Mouse (Mus musculus) midbrain, embryonic 12.5 days (tissue): Measurements from ENCODE around the gene Ckmt1. TPM values are rescaled to one million over a fixed set of nuclear protein-coding genes. Genes with fewer than 3 reads are reported as not detected.
"Not testable (repeated sequence)": the region's sequence is repeated elsewhere in the genome, so short reads cannot be mapped to it uniquely, and the experiment has no call there.

Experiments
- ATAC-seq: fragments of 200-750 bp; cut with Nextera tagmentation; 2 replicates; pipeline ENCODE4 v1.8.0; 2017; ENCODE audit warnings: low read depth, moderate TSS enrichment, moderate library complexity; ENCODE audit not compliant: low FRiP score
- H3K27ac ChIP-seq: fragments of 300-500 bp; sonication (generic); replicated peaks from 2 replicates; pipeline ENCODE4 v1.5.1; 2016; ENCODE audit warnings: mild to moderate bottlenecking
- H3K27me3 ChIP-seq: fragments of 300-500 bp; sonication (generic); 2 replicates; pipeline ENCODE4 v1.6.1; 2016; ENCODE audit warnings: mild to moderate bottlenecking
- H3K36me3 ChIP-seq: fragments of 300-500 bp; sonication (generic); 2 replicates; pipeline ENCODE4 v1.6.1; 2016
- H3K4me1 ChIP-seq: fragments of 300-500 bp; sonication (generic); 2 replicates; pipeline ENCODE4 v1.6.1; 2016
- H3K4me2 ChIP-seq: fragments of 300-500 bp; sonication (generic); replicated peaks from 2 replicates; pipeline ENCODE4 v1.6.1; 2016; ENCODE audit warnings: mild to moderate bottlenecking, moderate library complexity
- H3K4me3 ChIP-seq: fragments of 300-500 bp; sonication (generic); 2 replicates; pipeline ENCODE4 v1.5.1; 2016; ENCODE audit warnings: mild to moderate bottlenecking
- H3K9ac ChIP-seq: fragments of 300-500 bp; sonication (generic); replicated peaks from 2 replicates; pipeline ENCODE4 v1.6.1; 2016; ENCODE audit warnings: mild to moderate bottlenecking, moderate library complexity
- H3K9me3 ChIP-seq: fragments of 300-500 bp; sonication (generic); 2 replicates; pipeline ENCODE4 v1.6.1; 2016; ENCODE audit warnings: mild to moderate bottlenecking
- WGBS: fragments of 180-500 bp; shearing (Covaris S2); methylation state at CpG from one replicate; pipeline ENCODE4 v1.1.7; 2016; 5-methylcytosine and 5-hydroxymethylcytosine counted together
- polyA plus RNA-seq: library from polyadenylated mRNA; unstranded; fragments of >200 nt; fragmentation: Nextera tagmentation; extraction: Ambion mirVana; gene quantifications from 2 replicates; pipeline ENCODE4 v1.2.1, GENCODE M21; 2016

Ckmt1 gene
- polyA plus RNA-seq, 1 experiment from 2014 or later = 6.4 TPM

DNA sequence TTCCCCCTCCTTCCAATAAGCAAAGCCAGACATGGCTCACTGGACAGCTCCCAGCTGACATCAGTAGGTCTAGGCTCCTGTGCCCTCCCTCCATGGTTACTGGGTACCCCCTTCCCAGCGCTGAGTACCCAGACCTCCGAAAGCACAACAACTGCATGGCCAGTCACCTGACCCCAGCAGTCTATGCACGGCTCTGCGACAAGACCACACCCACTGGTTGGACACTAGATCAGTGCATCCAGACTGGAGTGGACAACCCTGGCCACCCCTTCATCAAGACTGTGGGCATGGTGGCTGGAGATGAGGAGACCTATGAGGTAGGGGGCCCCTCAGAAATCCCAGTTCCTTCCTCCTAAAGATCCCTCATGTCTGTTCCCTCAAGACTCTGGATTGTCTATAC, 1.9 kb downstream of the Ckmt1 start:
- Histone ChIP-seq H3K36me3 (no peaks in the 10 kb centered on the region), H3K27me3 (peaks cover 28% of the 10 kb centered on the region), H3K9ac (no peak overlapping the region), H3K27ac (no peak overlapping the region), H3K4me3 (no peak overlapping the region), H3K4me1 (peaks cover 13% of the 10 kb centered on the region), H3K9me3 (no peaks in the 10 kb centered on the region), H3K4me2 (no peak overlapping the region)
- WGBS = 55% methylated on average over 4 of the region's 4 CpGs
- no peak for ATAC-seq

DNA sequence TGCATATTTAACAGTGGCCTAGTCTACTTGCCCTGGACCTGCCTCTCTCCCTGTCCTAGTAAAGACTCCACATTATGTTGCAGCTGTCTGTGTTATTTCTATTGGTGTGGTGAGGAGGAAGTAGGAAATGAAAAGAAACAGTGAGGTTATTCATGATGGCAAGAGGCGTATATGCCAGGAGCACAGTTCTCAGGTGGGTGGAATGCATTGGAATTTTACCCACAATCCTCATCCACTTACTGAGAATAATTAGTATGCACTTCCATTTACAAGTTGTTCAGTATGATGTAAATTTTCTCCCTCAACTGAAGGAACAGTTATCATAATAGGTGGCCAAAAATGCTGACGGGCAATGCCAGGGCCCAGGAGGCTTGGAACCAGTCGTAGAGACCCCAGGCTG, 6.1 kb downstream of the Ckmt1 start:
- Histone ChIP-seq H3K4me1 (peaks cover 4% of the 10 kb centered on the region), H3K4me2 (no peak overlapping the region), H3K4me3 (no peak overlapping the region), H3K27me3 (peaks cover 16% of the 10 kb centered on the region), H3K36me3 (no peaks in the 10 kb centered on the region), H3K27ac (no peak overlapping the region), H3K9ac (no peak overlapping the region), H3K9me3 (no peaks in the 10 kb centered on the region)
- 87% methylated on average over 3 of the region's 3 CpGs for WGBS
- ATAC-seq = no peak

DNA sequence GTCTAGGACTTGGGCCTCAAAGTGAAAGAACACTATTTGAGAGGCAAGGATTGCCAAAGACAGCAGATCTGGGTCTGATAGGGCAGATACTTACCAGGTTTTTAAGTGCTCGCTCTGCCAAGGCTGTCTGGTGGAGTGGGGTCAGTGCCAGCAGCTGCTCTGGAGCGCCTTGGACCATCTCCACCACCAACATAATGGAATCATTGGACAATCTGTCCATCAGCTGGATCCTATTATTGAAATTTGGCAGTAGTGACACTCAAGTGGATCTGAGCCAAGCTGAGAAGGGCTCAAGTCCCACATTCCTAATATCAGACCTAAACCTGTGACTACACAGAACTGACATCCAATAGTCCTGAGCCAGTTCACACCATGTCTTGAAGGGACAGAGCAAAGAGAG, 11.3 kb downstream of the Ckmt1 start:
- no peak overlapping the region for H3K4me3 ChIP-seq
- ATAC-seq = no peak
- no peak overlapping the region for H3K4me2 ChIP-seq
- H3K27ac ChIP-seq = no peak overlapping the region
- no peaks in the 10 kb centered on the region for H3K36me3 ChIP-seq
- H3K27me3 ChIP-seq = 0 out of 2 replicates have a peak, but pooled peaks cover 3% of the 10 kb centered on the region
- H3K9ac ChIP-seq = no peak overlapping the region
- no peaks in the 10 kb centered on the region for H3K9me3 ChIP-seq
- WGBS = 83% methylated on average over 2 of the region's 2 CpGs
- H3K4me1 ChIP-seq = no peaks in the 10 kb centered on the region

DNA sequence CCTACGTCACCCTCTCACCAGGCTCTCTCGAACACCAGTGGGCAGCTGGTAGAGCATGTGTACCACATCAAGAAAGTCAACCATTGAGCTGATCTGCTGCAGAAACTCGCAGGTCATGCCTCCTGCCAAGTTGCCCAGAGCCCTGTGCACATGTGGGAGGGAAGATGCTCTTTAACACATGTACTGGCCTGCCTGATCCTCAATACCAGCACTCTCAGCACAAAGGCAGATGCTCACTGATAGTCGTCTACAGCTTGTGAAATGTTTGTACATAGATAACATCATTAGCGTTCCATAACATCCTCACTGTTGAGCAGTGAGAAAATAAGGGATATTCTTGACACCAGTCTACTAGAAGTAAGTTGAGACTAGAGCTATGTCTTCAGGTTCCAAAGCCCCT, 13.4 kb downstream of the Ckmt1 start:
- H3K4me2 ChIP-seq = no peak overlapping the region
- no peaks in the 10 kb centered on the region for H3K4me1 ChIP-seq
- no peak overlapping the region for H3K4me3 ChIP-seq
- no peaks in the 10 kb centered on the region for H3K9me3 ChIP-seq
- H3K9ac ChIP-seq = no peak overlapping the region
- no peaks in the 10 kb centered on the region for H3K36me3 ChIP-seq
- no peak overlapping the region for H3K27ac ChIP-seq
- no peak for ATAC-seq
- 90% methylated on average over 5 of the region's 5 CpGs for WGBS
- H3K27me3 ChIP-seq = no peaks in the 10 kb centered on the region

DNA sequence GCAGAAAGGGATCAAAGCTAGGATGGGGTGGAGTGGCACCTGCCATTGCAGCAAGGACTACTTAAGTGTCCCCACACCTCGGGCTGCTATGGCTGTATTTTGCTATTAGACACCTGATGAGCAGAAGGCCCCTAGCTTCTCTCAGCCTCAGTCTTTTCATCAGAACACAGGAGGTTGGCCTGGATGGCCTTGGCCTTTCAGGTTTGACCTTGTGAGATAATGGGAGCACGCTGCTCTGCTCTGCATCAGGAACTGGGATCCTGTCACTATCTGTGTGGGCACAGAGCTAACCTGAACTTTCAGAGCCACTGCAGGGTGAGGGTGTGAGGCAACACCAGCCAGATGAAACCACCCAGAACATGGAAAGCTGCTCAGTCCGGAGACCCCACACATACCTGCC, 14.8 kb downstream of the Ckmt1 start:
- Histone ChIP-seq H3K27ac (no peak overlapping the region), H3K27me3 (no peaks in the 10 kb centered on the region), H3K4me3 (no peak overlapping the region), H3K9me3 (no peaks in the 10 kb centered on the region), H3K9ac (no peak overlapping the region), H3K4me1 (no peaks in the 10 kb centered on the region), H3K4me2 (no peak overlapping the region), H3K36me3 (no peaks in the 10 kb centered on the region)
- WGBS = 78% methylated on average over 3 of the region's 3 CpGs
- ATAC-seq = no peak

DNA sequence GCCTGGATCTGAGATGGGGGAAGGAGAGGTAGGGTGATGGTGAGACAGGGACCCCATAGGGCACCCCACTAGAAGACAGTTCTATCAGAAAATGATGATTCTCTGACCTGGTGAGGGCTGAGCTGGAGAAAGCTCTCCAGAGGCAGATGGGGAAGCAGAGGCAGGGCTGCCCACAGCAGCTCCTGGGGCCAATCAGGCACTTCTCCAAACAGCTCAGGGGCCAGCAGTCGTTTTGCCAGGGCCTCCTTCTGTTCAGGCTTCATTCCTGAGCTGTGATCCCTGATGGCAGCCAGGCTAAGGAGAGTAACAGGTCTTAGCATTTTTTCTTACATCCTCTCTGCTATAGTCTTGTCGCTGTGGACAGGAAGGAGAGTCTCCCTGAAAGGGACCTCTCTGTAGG, 17.3 kb downstream of the Ckmt1 start:
- no peak overlapping the region for H3K4me2 ChIP-seq
- no peaks in the 10 kb centered on the region for H3K36me3 ChIP-seq
- H3K4me3 ChIP-seq = no peak overlapping the region
- no peaks in the 10 kb centered on the region for H3K9me3 ChIP-seq
- ATAC-seq = no peak
- no peak overlapping the region for H3K9ac ChIP-seq
- H3K27ac ChIP-seq = no peak overlapping the region
- WGBS = 49% methylated on average over 2 of the region's 2 CpGs
- no peaks in the 10 kb centered on the region for H3K27me3 ChIP-seq
- H3K4me1 ChIP-seq = no peaks in the 10 kb centered on the region

DNA sequence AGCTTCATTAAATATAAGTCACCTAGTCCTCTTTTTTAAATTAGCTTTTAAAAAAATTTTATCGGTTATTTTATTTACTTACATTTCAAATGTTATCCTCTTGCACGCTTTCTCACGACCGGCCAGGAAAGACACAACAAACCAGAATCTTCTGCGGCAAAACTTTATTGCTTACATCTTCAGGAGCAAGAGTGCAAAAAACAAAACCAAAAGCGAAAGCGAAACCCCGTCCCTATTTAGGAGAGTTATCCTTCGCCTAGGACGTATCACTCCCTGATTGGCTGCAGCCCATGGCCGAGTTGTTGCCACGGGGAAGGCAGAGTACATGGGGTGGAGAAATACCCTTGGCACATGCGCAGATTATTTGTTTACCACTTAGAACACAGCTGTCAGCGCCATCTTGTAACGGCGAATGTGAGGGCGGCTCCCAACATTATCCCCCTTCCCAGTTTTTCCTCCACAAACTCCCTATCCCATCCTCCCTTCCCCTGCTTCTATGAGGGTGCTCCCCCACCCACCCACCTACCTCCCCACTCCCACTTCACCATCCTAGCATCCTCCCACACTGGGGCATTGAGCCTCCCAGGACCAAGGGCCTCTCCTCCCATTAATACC, 29.6 kb downstream of the Ckmt1 start, which contains the start of gene Strc:
Gene Strc, minus strand, starts transcription at position 208 of the 615 bp plus-strand sequence.
- not testable (repeated sequence) for H3K9ac ChIP-seq, H3K4me2 ChIP-seq, H3K4me3 ChIP-seq, H3K27ac ChIP-seq, H3K36me3 ChIP-seq, H3K27me3 ChIP-seq, H3K4me1 ChIP-seq, H3K9me3 ChIP-seq, ATAC-seq
- WGBS = 96% methylated on average over 17 of the region's 17 CpGs

DNA sequence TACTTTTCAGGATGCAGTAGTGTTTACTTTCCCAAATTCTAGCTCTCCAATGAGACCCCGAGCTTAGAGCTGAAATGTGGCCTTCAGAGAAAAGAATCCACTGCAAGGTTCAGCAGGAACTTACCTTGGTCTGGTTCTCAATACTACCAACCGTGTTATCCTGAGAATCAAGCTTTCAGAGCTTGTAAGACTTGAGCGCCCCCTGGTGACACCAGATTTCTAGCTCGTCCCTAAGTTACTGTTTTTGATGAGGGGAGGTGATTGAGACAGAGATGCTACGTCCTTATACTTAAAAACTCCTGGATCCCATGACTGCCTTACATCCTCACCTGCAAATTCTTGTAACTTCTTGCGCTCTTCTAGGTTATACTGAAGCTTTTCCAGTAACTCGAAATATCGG, 39.1 kb downstream of the Ckmt1 start:
- WGBS = 14% methylated on average over 8 of the region's 8 CpGs
- no peak overlapping the region for H3K27ac ChIP-seq
- H3K4me2 ChIP-seq = no peak overlapping the region
- H3K36me3 ChIP-seq = no peaks in the 10 kb centered on the region
- H3K9me3 ChIP-seq = no peaks in the 10 kb centered on the region
- no peak overlapping the region for H3K4me3 ChIP-seq
- ATAC-seq = no peak
- no peaks in the 10 kb centered on the region for H3K27me3 ChIP-seq
- no peaks in the 10 kb centered on the region for H3K4me1 ChIP-seq
- no peak overlapping the region for H3K9ac ChIP-seq

DNA sequence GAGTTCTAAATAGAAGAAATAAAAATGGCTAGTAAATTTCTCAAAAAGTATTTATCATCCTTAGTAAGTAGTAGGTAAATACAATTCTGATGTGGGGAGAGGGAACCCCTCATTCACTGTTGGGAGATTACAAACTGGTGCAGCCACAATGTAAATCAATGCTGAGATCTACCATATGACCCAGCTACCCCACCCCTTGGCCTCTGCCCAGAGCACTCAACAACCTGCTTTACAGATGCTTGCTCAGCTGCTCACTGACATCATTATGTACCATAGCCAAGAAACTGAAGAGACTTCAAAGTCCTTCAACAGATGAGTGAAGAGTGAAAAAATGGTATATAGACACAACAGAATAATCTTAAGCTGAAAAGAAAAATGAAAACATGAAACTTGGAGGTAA, 45.8 kb downstream of the Ckmt1 start:
- Histone ChIP-seq H3K27ac (no peak overlapping the region), H3K4me1 (no peaks in the 10 kb centered on the region), H3K36me3 (no peaks in the 10 kb centered on the region), H3K27me3 (no peaks in the 10 kb centered on the region), H3K9ac (no peak overlapping the region), H3K4me3 (no peak overlapping the region), H3K4me2 (no peak overlapping the region), H3K9me3 (no peaks in the 10 kb centered on the region; the same call in 1 of the 2 replicates)
- ATAC-seq = no peak

DNA sequence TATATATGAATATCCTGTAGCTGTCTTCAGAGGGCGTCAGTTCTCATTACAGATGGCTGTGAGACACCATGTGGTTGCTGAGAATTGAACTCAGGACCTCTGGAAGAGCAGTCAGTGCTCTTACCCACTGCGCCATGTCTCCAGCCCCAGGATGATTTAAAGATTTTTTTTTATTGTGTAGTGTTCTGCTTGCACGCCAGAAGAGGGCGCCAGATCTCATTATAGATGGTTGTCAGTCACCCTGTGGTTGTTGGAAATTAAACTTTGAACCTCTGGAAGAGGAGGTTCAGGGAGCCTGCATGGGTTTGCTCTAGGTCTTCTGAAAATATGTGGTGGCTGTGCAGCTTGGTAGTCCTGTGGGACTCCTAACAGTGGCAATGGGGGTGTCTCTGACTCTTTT, 50.6 kb downstream of the Ckmt1 start:
- Histone ChIP-seq H3K4me2 (no peak overlapping the region), H3K9me3 (no peaks in the 10 kb centered on the region; the same call in 1 of the 2 replicates), H3K4me1 (no peaks in the 10 kb centered on the region), H3K27me3 (no peaks in the 10 kb centered on the region), H3K9ac (no peak overlapping the region), H3K36me3 (no peaks in the 10 kb centered on the region), H3K4me3 (no peak overlapping the region), H3K27ac (no peak overlapping the region)
- ATAC-seq = no peak
- WGBS = 29% methylated on average over 4 of the region's 4 CpGs

DNA sequence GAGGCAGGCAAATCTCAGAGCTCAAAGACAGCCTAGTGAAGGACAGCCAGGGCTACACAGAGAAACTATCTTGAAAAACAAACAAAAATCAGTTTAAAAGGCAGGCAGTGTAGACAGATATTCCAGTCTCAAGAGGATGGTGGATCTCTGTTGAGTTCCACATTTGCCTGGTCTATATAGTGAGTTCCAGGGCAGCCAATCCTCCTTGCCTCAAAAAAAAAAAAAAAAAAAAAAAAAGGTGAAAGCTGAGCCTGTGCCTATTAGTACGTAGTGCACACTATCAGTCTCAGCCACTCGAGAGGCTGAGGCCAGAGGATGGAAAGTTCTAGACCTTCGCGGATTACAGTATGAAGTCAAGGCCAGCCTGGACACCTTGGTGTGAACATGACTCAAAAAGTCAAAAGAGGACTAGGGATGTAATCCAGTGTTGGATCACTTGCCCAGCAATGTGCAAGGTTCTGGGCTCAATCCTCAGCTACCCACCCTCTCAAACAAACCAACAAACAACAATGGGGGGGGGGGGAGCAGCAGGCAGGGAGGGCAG, 55.4 kb downstream of the Ckmt1 start:
- no peaks in the 10 kb centered on the region; the same call in 1 of the 2 replicates for H3K9me3 ChIP-seq
- peaks cover 6% of the 10 kb centered on the region; the same call in 1 of the 2 replicates for H3K36me3 ChIP-seq
- H3K27ac ChIP-seq = peak overlapping the region; percentile 92
- no peak for ATAC-seq
- peak overlapping the region; percentile 74 for H3K4me3 ChIP-seq
- 23% methylated on average over 4 of the region's 4 CpGs for WGBS
- peak overlapping the region; percentile 89 for H3K9ac ChIP-seq
- H3K27me3 ChIP-seq = no peaks in the 10 kb centered on the region
- H3K4me2 ChIP-seq = peak overlapping the region; percentile 53
- H3K4me1 ChIP-seq = peaks cover 18% of the 10 kb centered on the region
